Mouse (Mus musculus): ENCODE data around the gene Chrm4.

GRCm38 (mm10) chr2:91973416-91974135, 46.5 kb downstream of the Chrm4 start:
- TF ChIP-seq CTCF (IDR thresholded peaks at IDR 0.05; ENCODE audit: insufficient read depth, low read depth, low read length) (no peak), POLR2A (IDR thresholded peaks at IDR 0.05; ENCODE audit: insufficient read depth, low read depth, low read length) (no peak)
